Mouse (Mus musculus): ENCODE data around the gene Cfap61. TPM values are rescaled to one million over a fixed set of nuclear protein-coding genes. Genes with fewer than 3 reads are reported as not detected.

Gene Cfap61
- total RNA-seq, 2 experiments from 2014 or later, result not detected

DNA sequence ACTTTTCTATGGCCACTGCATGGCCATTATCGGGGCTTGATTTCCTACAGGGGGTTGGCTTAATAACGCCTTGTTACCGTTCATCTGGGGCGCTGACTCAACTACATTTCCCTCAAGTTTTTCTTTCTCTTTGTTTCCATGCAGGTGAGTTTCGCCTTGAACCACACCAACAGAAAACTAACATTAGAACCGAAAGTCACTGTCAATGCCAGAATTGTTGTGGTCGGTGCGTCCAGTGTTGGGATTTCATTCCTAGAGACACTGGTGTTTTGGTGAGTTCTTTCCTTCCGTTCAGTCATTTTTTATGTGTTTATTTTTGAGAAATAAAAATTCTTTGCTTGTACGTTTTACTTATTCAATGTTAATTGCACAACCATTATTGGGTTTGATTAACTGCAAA, 142.5 kb downstream of the Cfap61 start:
- DNase-seq (ENCODE audit: low spot score in 2 of 2), result no peak

DNA sequence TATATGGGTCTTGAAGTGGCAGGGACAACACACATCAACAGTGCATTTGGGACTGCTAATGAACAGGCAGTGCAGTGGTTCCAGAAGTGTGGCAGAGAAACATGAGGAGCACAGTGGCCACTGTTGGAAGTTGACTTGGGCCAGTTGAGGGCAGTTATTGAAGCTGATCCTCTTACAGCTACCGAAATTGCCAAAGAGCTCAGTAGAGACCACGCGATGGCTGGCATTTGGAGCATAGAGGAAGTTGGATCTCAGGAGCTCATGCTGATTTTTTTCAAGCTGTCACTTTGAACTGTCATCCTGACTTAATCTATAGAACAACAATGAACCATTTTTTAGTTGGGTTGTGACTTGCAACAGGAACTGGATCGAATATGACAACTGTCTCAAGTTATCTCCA, 145.7 kb downstream of the Cfap61 start:
- no peak for DNase-seq (ENCODE audit: low spot score in 2 of 2)

DNA sequence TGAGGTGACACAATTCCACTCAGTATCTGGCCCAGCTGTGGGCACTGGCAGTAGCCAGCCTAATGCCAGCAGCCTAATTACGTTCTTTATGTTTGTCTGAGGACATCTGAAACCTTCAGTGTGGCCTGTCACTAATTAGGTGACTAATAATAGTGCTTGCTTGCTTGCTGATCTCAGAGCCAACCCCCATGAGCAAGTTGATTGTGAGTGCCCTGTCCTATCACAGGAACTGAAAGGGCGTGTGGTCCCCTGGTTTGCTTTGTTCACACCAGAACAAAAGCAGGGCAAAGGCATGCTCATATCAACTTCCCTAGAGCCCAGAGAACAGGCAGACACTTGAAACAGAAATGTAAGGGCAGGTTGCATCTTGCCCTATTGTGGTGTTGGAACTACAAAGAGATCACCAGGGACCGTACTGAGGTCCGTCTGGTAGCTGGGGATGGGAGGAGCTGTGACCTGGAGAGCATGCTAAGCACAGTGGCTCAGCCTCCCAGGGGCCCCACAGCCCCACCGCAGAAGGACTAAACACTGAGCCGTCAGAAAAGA, 148.8 kb downstream of the Cfap61 start:
- DNase-seq (ENCODE audit: low spot score in 2 of 2), result no peak

DNA sequence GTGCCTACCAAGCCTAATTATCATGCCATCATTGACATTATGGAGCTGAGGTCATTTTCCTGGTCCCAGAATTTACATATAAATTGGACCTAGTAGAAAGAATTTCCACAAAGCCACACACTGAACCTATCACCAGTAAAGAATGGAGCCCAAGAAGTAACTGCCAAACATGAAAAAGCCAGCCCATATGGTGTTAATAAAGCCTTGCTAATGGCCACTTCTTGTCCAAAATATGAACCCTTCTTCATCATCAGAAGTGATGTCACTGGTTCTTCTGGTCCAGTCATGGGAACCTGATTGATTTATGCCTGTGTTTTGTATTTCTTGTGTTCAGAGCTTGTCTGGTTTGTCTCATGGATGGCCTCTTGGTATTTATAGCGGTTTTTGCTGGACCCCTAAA, 152.8 kb downstream of the Cfap61 start:
- no peak for DNase-seq (ENCODE audit: low spot score in 2 of 2)

DNA sequence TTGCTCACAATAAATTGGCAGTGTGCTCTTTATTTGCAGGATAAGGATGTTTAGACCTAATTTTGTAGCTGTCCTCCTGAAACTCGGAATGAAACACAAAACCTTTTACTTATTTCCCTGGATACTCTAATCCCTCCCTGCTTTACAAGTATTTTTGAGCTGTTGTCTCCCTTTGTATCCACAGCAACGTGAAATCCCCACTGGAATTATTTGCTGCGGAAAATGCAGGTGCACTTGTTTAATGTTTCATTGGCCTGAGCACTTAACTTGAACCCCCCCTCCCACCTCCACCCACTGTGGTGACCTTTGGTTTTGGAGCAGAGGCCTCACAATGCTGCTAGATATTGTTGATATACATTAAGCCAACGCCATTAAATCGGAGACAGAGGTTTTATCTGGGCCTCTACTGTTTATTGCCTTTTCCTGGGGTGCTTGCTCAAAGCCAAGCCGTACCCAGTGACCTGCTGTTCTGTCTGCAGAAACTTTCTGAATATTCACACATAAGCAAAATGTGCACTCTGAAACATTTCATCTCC, 154.6 kb downstream of the Cfap61 start:
- no peak for DNase-seq (ENCODE audit: low spot score in 2 of 2)

DNA sequence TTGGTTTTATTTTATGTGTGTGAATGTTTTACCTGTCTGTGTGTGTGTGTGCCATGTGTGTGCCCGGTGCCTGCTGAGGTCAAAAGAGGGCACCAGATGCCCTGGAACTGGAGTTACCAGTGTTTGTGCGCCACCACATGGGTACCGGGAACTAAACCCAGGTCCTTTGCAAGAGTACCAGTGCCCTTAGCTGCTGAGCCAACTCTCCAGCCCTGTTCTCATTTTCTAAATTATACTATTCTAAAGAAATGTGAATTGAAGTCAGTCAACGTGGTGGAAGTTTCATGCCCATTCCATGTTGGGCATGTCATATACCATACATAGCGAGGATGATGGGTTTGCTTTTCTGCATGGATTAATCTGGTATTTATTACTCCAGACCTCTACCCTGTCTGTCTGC, 162.9 kb downstream of the Cfap61 start:
- DNase-seq (ENCODE audit: low spot score in 2 of 2), result no peak

DNA sequence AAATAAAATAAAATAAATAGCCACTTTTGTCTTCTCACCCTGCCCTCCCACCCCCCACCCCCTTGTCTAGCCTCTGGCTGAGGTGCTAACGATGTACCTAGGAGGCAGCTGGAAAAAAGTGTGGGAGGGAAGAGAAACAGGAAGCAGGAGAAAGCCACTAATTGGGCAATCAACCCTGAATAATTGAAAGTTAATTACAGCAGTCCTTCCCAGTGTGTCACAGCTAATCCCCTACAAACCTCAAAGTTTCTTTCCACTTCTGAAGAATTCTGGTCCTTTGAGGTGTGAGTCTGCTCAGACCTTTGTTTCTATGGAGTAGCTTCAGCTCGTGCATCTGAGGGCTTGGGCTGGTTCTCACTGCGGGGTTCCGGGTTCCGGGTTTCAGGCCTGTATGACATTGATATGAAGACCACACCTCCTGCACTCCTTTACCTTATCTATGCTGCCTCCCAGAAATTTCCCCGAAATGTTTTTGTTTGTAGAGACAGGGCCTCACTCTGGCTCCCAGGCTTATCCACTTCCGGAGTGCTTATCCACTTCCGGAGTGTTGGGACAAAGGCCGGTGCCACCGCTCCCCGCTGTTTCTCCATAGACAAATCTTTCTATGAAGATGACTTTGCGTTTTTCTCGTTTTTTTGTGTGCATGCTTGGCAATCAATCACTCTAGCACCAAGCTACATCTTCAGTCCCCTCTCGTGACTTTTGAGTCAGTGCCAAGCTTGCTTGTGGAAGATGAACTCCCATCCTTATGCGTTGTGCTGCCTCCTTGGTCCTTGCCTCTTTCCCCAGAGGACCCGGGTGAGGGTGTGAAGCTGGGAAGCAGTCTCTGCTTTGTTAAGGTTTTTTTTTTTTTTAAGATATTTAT, 164.5 kb downstream of the Cfap61 start:
- no peak for DNase-seq (ENCODE audit: low spot score in 2 of 2)

DNA sequence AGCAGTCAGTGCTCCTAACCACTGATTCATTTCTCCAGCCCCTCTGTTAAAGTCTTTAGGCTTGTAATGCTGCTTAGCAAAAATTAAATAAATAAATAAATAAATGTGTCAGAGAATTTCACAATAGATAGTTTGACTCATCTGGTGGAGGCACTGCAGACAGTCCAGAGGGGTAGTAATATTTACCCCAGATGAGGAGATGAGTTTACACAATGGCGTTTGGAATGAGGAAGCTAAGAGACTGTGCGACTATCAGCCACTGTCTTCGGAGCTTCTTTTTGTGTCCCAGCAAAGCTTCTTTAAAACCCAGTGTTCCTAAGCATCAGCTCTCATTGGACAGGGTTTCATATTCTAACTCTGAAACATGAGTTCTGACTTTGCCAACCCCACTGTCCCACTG, 165.3 kb downstream of the Cfap61 start:
- no peak for DNase-seq (ENCODE audit: low spot score in 2 of 2)

DNA sequence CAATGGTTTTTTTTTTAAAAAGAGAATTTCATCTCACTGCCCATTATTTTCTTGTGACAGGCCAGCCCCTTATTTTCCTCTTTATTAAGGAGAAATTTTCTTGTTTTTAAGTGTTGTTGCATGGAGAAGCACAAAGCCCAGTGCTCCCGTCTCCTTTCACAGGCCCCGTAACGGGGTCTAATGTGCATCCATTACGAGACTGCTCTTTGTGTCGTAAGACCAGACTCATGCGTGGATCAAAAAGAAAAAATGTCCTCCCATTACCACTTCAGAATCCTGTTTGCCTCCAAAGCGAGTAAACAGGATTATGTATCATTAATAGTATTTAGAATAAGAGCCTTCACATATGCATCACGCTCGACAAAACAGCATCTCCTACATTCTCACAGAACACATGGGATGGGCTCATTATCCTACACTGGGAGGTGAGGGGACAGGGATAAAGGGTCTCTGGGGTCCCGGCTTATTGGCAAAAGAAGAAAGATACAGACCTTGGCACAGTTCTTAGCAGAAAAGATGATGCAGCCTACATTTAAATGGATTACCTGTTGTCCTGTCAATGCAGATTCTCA, 166.0 kb downstream of the Cfap61 start:
- no peak for DNase-seq (ENCODE audit: low spot score in 2 of 2)

DNA sequence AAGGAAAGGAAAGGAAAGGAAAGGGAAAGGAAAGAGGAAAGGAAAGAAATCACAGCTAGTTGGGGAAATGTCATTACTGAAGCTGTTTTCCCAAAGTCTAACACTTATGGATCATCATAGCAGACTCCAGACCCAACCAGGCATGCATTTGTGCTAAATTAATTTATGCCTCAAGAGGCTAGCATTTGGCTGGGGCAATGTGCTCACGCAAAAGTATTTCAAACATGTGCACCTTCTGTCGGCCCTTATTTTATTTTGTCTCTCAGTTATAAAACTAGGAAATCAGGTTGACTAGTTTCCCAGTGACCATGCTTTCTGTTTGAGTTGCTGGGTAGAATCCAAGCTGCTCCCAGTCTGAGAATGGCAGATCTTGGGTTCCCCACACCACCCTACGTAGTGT, 168.0 kb downstream of the Cfap61 start:
- DNase-seq (ENCODE audit: low spot score in 2 of 2), result no peak

DNA sequence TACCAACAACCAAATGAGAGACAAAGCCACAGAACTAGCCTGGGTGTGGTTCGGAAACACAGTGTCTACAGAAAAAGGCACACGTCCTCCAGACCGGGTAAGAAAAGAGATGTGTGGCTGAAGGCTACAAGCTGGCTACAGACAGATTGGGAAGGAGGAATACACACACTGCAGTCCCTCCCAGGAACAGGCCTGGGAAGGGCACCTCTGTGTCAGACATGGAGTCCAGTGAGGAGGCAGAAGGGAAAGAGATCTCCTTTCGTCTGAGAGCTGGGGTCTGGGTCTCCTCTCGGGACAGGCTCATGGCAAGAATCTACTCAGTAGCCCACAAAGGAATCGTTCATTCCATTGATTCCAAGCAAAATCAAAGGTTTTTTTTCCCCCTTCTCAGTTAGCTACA, 170.8 kb downstream of the Cfap61 start:
- no peak for DNase-seq (ENCODE audit: low spot score in 2 of 2)

DNA sequence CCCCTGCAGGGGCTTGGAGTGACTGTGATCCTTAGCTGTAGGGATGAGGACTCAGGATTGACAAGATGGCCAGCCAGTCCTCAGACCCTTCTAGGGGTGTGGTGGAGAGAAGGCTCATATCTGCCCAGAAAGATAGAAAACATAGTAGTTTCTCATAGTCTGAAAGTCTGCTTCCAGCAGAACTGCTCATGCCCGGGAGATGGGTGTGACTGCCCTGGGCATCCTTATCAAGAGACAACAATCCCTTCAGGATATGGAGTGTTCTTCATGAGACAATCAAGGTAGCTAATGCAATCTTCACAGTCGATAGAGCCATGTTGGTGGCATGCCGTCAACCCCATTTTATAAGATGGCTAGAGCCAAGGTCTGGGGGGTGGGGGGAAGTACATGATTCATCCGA, 173.4 kb downstream of the Cfap61 start:
- DNase-seq (ENCODE audit: low spot score in 2 of 2), result no peak

DNA sequence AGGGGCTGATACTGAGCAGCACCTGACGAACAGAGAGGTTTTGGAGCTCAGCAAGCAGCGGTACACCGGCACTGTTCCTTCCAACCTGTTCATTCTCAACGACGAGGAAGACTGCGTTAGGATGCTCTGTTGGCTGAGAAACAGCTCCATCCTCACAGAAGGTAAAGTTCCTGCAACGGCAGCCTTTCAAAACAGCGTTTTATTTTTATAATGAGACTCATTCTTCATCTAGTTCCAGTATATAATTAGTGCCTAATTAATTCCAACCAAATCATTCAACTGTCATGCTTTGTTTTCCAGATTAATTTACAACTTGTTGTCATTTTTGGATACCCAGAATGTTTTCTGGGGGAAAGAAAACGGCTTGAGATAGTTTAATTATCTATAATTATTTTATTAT, 175.3 kb downstream of the Cfap61 start:
- no peak for DNase-seq (ENCODE audit: low spot score in 2 of 2)

DNA sequence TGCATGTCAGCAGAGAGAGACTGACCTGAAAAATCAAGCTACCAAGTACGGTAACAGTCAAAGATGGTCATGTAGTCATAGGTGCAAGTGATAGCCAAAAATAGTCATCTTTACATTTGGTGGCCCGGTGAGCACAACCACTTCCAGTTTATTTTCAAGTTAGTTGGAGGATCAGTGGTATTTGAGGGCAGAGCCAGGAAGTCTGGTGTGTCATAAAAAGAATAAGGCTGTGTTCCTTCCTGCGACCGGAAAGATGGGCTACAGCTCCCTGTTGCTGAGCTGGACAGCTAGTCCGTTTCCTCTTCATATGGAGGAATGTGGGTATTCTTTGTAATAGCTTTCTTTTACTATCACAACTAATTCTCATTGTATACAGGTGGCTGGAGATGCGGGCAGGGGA, 181.7 kb downstream of the Cfap61 start:
- DNase-seq (ENCODE audit: low spot score in 2 of 2), result no peak

DNA sequence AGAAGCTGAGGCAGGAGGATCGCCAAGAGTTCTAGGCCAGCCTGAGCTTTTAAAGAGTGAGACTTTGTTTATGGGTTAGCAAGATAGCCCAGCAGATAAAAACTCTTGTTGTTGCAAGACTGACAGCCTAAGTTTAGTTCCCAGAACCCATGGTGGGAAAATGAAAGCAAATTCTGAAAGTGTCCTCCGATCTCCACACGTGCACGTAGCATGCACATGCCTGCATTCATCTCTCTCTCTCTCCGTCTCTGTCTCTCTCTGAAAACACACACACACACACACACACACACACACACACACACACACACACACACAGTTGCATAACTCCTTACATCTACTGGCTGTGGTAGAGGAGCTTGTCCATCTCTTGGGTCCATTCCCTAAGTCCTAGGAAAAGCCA, 182.1 kb downstream of the Cfap61 start:
- DNase-seq (ENCODE audit: low spot score in 2 of 2), result no peak

DNA sequence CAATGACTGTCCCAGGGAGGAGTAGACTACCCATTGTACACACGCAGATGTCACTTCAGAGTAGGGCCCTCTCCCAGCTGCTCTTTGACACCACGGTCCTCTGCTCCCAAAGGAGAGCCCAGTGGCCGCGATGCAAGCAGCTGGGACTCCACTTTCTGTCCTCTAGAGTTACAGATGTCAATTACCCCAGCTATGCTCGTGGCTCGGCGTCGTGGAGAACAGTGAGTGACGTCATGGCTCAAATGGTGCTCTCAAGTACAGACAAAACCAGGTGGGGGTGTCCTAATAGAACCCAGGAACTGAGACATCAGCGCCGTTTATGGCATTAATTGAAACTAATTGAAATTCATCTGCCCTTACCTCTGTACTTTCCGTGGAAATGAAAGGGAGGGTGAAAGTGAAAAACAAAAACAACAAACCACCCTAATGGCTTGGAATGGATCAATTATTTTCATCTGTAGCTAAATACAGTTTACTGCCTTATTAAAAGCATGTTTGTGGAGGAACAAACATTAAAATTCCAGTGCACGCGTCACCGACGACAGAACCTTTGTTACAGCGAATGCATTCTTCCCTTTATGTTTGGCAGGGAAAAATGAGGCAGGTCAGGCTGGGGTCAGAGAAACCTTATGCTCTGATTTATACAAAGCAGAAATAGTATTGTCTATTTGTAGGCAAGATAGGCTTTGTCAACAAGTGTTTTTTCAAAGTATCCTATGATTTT, 182.8 kb downstream of the Cfap61 start:
- DNase-seq (ENCODE audit: low spot score in 2 of 2), result no peak

DNA sequence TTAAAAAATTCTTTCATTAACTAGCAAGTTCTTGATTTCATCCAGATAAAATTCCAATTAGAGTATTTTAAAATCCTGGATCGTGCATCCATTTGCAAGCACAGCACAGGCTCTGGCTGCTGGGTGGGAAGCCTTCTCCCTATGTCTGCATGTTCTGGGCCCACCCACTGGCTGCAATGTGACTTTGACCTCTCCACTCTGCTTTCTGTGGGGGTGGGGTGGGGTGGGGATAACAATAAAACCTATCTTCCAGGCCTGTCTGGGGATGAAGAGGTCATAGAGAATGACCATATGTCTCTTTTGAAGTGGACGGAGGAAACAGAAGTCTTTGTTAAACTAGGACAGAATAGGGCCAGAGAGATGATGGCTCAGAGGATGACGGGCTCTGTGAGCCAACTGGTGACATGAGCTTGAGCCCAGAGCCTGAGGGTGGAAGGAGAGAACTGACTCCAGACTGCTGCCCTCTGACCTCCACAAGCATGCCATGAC, 183.4 kb downstream of the Cfap61 start:
- no peak for DNase-seq (ENCODE audit: low spot score in 2 of 2)

DNA sequence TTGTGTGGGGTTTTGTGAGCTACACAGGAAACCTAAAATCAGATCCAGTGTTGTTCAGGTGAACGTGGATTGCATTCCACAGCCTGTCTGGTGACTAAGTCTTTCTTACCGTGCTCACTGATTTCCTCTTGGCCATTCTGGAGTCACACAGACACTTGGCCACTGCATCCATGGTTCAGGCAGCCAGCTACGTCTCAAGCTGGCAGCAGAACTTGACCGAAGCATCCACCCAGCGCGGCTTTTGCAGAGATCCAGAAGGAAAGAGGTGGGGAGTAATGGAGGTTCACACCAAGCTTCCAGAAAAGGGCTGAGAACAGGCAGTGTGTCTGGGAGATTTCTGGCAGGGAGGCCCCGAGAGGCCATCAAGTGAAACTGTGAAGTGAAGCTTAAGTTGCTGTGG, 187.0 kb downstream of the Cfap61 start:
- no peak for DNase-seq (ENCODE audit: low spot score in 2 of 2)

DNA sequence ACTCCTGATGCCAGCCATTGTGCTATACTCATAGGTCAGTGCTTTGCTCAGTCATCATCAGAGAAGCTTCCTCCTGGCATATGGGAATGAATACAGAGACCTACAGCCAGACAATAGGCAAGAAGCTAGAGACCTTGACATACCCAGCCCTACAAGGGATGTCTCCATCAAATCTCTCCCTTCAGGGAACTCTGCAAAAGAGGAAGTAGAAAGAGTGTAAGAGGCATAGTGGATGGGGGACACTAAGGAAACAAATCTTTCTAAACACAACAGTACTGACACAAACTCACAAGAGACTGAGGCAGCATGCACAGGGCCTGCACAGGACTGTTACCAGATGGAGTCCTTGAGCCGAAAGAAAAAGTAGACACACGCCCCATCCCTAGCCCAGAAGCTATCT, 190.5 kb downstream of the Cfap61 start:
- DNase-seq (ENCODE audit: low spot score in 2 of 2), result no peak

DNA sequence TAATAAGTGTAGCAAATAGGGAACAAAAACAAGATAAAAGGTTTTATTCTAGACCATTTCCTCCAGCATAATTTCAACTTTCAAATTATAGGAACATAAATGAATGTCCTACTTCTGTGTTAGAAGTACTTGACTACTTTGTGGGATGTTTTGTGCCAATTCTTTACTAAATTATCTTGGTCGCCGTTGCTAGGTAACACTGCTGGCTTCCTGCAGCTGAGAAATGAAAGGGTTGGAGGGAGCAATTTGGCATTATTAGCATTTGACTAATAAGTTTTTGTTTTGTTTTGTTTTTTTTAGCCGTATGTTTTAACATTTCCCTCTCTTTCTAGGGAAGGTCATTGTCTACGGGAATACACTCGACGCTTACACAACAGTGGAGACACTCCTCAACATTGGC, 194.0 kb downstream of the Cfap61 start:
- no peak for DNase-seq (ENCODE audit: low spot score in 2 of 2)

DNA sequence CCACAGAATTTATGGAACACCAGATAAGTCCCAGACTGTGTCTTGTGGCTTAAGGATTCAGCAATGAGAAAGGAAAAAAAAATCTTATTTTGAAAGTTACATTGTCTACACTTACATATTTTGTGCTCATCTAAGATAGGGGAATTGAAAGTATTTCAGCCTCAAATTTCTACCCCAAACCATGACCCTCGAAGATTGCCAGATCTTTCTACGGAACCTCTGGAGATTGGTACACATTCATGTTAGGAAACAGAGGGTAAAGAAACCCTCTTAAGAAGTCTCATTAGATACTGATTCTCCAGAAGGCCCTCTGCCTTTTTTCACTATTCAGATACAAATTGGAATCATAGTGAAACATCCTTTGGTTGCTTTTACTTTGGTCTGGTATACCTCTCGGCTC, 195.9 kb downstream of the Cfap61 start:
- no peak for DNase-seq (ENCODE audit: low spot score in 2 of 2)

DNA sequence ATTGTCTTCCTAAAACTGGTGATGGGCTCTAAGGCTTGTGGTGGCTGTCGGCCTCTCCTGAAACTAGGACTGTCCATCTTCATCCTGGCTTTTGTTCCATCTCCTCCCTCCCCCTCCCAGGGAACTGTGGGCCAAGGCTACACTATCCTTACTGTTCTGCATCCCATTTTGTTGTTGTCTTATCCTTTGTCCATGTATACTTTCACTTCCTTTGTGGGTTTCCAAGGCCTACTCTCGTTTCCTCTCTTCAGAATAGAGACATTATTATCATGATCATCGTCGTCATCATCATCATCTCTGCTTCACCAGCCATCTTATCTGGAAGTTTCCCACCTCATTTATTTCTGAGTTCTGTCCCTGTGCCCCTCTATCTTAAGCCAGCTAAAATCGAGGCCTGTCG, 199.7 kb downstream of the Cfap61 start:
- DNase-seq (ENCODE audit: low spot score in 2 of 2), result no peak
